Mouse (Mus musculus) R1 (cell line): ENCODE data around the gene Tlr2.
A peak's percentile ranks its signal among the peaks of the same experiment; 100 is the strongest.
"Not testable (repeated sequence)": the region's sequence is repeated elsewhere in the genome, so short reads cannot be mapped to it uniquely, and the experiment has no call there.

Experiments used
- DNase-seq: peaks from one replicate; pipeline ENCODE4 v3.0.0-alpha.2; 2018; ENCODE audit warnings: low read depth, low spot score

Gene Tlr2

DNA sequence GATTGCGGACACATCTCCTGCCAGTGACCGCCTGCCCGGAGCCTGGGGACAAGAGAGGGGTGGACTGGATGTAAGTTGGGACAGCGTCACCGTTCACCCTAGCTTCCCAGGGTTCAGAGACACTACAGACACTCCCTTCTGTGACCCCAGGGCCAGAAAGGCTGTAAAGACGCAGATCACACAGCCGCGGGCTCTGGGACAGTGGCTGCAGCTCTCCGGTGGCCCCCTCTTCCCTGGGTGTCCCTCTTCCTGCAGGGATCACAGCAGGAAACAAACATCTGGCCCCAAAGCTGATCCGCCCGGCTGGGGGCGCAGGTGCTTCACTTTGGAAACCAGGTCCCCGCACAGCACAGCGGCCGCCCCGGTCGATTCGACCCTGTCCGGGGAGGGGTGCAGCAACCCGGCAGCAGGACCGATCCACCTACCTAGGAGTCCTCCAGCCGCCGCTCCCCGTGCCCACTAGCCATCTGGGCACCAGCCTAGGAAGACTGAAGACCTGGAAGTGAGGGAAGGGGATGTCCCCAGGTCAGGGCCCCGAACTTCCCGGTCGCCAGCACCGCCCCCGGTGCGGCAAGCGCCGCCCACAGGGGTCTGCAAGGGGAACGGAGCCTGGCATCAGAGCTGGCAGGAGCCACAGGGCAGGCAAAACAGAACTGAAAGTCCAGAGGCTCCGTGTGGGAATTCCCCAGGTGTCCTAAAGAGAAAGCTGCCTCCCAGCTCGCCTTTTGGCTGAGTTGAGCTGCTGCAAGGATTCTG is at the start of gene Tlr2:
Gene Tlr2 (minus strand): TSS at position 673 of the 756 bp plus-strand sequence.
- DNase-seq: peak; percentile 68

DNA sequence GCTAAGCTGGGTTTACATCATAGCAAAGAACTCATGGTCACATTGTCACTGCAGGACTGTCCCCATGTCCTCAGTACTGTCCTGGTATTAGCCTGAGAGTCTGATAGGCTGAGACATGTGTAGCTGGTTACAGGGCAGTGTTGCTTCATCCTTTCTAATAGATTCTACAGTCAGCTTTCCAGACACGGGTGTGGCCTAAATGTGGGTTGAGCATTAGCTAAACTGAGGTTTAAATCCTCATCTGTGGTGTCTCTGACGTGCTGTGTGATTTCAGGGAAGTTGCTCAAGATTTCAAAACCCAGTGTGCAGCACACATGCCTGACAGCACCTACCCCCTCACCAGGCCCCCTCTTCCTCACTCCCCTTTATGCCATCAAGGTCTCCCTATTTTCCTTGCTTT is 43.6 kb upstream of the Tlr2 start:
- DNase-seq: no peak

DNA sequence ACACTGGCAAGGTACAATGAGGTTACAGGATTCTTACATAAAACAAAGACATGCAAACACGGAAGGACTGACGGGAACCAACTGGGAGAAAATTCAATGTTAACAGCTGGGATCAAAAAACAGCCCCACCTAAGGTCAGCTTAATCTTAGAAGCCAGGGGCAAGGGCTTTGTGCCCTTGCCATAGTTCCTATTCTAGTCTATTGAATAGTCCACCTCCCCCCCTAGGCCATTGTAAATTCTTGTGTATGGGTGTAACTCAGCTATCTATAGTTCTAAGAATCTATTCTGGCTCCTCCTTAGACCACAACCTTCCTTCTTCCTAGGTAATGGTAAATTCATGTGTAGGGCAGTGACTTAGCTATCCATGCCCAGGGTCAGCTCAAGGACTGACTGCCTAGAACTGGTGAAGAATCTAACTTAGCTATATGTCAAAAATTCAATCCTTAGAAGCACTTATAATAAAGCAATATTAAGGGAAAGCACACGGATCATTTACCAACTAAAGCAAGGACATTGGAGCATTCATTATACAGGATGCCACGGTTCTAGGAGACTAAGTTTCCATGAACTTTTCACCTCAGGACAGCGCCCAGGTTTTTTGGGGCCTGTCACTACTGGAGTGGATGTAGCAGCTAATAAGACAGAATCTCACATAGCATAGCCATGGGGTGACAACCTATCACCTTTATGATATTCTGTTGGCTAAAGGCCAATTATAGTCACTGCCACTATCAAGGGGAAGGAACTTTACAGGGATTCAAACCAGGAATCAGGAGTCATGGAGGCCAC is 37.9 kb upstream of the Tlr2 start:
- DNase-seq: peak; percentile 94

DNA sequence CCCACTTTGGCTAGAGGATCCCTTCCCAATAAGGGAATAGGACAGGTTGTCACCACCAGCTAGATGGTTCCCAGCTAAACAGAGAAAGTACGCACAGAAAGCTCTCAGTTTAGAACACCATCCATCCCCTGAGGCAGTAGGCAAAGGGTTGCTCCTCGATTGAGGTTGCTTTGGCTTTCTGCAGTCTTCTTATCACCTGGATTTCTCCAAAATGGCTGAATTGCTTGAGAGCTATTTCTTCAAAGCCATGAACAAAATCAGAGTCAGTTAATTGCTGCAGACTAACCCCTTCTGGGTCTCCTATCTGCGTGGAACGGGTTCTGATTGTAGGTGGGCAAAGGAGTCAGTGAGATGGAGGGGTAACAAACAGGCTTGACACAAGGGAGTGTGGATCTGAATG is 37.2 kb upstream of the Tlr2 start:
- peak; percentile 71 for DNase-seq

DNA sequence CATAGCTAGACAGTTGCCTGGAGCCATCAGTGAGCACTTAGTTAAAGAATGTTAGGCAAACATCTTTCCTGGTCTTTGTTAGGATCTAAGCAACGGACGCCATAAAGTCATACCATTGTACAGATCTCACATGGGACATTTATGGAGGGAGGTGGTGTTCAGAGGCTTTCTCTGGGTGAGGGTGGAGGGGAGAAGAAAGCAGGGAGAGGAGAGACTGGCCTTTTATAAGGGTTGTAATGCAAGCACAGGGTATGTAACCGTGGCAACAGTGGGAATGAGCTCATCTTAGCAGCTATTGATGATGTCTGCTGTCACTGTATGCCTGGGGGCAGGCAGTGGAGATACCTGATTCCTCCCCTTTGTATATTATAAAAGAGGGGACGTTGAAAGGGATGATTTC is 34.7 kb upstream of the Tlr2 start:
- DNase-seq: peak; percentile 67

DNA sequence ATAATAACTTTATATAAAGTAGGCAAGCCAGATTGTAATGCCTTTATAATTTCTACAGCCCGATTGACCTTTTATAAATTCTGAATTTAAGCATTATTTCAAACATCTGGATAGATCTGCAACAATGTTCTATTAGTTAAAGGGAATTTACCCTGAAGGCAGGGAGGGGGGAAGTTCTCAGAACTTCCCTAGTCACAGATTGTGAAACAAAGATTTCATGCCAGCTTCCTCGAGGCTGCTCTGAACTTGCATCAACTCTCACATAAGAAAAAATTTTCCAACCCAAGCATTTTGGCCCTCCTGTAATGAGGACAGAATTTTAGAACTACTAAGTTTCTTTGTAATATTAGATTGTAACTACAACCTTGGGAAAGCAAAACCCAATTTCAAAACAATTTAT is 33.5 kb upstream of the Tlr2 start:
- DNase-seq: not testable (repeated sequence)

DNA sequence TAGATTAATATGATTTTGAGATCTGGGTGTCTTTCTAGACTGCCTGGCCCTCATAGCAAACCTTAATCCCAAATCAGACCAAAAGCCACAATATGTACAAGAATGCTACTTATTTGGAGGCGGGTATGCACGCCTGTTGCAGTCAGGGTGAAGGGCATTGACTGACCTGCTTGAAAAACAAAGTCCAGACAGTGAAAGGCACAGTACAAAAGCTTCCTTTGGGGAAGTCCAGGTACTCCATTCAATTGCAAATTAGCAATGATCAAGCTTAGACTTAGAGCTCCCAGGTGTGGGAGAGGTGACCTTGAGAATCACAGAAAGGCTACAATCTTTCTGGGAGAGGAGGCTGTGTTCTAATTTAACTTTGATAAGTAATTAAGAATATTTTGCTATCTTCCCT is 31.3 kb upstream of the Tlr2 start:
- DNase-seq: peak; percentile 95

DNA sequence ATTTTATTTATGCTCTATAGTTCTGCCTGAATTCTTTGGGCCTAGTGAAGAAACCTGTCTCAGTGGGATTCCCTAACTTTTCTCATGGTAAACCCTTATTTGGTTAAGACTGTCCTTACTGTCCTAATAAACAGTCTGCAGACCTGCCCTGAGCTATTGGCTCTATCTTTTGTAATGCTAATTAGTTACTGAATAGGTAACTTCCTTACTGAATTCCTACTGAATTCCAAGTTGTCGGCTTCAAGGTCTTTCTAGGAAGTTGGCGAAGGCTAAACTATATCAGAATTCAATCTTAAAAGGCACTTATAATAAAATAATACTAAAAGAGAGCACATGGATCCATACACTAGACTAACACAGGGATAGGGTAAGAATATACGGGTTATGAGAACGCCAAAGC is 30.4 kb upstream of the Tlr2 start:
- peak; percentile 94 for DNase-seq

DNA sequence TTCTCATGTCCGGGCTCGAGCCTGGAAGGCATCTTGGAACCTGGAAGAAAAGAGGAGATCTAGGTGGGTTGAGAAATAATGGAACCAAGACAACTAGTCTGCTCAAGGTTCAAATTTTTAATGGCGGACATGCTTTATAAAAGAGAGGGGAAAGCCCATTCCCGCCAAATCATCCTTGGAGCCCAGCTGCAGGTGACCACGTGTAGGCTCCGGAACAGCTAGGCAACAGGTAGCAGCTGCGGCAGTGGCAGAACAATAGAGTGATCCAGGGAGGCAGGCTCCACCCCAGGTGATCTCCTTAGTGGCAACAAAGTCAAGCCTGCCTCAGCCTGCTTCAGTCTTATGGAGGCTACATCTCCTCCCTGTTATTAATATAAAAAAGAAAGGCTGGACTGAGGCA is 30.0 kb upstream of the Tlr2 start:
- DNase-seq: not testable (repeated sequence)

DNA sequence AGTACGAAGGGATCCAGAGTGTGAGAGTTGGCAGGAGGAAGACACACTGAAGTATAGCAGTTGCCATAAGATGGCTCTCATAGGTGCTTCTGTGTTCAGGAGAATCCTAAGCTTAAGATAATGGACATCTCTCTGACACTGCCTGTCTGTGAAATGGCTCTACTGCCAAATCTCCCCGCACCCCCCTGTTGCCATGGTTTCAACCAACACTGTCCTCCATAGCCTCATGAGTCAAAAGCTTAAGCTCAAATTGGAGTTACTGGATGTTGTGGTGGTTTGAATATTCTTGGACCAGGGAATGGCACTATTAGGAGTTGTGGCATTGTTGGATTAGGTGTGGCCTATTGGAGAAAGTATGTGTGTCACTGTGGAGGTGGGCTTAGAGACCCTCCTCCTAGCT is 28.2 kb upstream of the Tlr2 start:
- peak; percentile 80 for DNase-seq

DNA sequence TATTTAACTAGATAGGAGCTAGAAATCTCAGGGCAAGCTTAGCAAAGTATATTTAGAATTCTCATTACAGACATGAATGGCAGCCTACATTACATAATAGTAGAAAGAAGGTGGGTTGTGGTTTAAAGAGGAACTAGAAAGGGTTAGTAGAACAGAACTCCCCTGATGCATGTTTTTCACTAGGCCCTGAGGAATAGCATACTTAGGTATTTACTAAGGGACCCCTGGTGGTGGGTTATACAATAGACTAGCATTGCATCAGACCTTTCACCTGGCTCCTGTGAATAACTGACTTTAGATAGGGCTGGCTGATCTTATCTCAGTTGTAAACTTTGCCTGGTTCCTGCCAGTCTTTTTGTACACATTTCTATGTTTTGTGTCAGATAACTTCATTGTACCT is 25.5 kb upstream of the Tlr2 start:
- peak; percentile 70 for DNase-seq

DNA sequence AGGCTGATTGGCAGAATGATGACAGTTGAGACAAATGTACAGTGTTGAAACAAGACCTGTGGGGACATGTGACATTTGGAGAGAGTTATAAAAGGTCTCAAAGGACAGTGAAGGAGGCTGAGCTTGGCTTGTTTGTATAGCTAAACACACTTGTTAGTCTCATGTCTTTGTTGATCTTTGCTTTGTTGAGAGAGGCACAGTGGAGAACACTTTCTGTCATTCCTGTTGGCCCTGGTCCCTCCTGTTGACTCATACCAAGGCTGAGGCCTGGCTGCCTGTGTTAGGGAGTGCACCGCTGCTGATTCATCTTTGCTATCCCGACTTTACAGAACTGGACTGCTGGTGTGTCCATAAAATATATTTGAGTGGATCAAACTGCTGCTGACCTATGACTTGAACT is 23.6 kb upstream of the Tlr2 start:
- DNase-seq: no peak

DNA sequence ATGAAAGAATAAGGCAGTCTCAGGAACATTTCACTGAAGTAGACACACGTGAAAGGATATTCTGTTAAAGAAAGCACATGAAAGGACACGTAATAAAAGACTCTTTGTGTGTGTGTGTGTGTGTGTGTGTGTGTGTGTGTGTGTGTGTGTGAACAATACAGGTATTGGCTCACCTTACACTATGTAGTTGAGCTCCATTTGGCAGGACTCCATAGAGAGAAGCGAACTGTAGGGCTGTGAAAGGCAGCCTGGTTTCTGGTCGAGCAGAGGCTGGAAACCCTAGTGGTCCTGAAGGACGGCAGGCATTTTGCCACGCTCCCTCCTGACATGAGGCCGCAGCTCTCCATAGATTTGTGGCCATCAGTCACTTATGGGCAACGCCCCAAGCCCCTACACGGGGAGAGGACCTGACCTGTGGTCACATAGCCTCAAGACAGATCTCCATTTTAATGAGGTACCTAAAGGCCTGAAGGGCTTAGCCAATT is 22.5 kb upstream of the Tlr2 start:
- no peak for DNase-seq

DNA sequence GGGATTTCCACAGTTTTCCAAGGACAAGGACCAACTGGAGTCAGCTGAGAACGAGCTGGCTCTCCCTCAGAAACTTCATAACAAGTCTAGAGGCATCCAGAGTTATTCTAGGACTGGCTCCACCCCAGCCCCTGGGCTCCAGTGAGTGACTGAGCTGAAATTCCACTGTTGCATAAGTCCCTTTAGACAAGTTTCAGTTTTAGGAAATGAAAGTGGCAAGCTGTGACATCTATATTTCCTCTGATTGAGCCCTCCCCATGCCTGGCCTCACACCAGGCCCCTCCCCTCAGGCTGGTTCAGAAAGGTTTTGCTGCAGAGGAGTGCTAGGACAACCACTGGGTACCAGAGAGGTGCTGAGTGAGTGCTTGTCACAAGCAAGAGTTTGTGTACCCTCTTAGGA is 21.4 kb upstream of the Tlr2 start:
- no peak for DNase-seq

DNA sequence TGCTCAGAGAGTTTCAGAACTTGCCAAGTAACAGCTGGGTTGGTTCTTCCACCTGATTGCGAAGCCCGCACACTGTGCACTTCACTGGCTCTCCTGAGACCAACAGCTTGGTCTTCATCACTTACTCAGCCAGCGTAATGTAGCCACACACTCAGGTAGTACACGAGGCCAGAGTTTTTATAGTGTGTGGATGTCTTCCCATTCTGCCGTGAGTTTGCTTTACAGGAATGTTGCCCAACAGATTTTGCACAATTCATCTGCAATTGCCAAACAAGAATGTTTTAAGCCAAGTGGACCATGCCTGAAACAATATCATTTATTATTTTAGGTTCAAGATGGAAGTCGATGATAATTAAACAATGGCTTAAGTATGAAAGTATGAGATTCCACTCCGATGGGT is 18.0 kb upstream of the Tlr2 start:
- no peak for DNase-seq

DNA sequence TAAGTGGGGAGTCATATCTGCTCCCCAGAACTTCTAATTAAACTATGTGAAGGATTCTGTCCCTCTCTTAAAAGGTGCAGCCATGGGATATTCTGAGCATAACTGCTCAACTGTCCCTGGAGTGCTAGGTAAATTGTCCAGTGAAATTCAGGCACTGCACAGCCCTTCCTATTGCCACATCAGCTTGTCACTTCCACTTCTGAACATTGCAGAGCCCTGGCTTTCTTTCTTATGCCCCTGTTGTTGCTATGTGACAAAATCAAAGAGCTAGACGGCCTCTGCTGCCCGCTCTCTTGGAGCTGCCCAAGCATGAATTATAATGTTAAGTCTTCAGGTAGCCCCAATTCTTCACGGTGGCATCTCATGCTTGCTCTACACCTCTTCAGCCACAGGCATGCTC is 17.5 kb upstream of the Tlr2 start:
- no peak for DNase-seq

DNA sequence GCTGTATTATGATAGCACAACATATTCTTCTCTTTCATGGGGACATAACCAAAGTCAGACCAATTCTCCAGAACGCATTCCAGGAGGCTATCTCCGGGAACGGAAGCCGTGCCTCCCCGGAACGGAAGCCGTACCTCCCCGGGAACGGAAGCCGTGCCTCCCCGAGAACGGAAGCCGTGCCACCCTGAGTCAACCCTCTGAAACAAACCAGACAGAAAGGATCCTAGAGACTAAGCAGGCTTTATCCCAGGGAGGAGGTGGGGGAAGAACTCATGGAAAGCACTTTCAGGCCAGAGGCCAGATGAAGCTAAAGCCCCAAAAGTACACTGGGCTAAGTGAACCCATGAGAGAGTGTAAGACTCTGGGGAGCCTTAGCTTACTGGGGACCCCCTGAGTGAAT is 16.1 kb upstream of the Tlr2 start:
- peak; percentile 66 for DNase-seq

DNA sequence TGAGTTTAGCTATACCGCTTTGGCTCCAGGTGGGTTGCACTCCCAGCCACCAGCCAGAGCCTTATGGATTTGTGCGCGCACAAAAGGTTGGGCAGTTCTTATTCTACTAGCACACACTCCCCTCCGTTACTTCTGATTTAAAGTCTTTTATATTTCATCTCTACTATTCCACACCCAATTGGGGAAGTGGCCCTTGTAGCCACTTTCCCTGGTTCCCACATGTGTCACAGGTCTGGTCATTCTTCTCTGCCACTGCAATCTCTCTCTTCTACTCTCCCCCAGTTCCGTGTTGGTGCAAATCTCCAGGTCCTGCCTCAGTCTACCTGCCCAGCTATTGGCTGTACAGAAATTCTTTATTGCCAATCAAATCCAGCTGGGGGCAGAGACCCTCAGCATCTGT is 14.1 kb upstream of the Tlr2 start:
- no peak for DNase-seq

DNA sequence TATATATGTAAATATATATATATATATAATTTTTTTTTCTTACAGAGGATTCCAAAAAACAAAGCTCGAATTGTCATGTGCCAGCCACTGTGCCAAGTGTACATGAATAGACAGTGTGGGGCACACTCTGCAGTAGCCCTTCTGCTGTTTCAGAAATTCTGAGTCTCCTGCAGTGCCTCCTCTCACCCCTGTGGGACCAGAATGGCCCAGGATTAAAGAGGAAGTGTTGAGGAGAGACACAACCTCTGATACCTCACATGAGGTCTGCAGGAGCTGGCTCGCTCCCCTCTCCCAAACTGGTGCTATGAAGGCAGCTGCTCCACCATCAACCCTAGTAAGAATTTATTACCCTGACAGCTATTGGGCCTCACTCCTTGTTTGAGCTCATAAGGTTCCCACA is 7.8 kb upstream of the Tlr2 start:
- no peak for DNase-seq

DNA sequence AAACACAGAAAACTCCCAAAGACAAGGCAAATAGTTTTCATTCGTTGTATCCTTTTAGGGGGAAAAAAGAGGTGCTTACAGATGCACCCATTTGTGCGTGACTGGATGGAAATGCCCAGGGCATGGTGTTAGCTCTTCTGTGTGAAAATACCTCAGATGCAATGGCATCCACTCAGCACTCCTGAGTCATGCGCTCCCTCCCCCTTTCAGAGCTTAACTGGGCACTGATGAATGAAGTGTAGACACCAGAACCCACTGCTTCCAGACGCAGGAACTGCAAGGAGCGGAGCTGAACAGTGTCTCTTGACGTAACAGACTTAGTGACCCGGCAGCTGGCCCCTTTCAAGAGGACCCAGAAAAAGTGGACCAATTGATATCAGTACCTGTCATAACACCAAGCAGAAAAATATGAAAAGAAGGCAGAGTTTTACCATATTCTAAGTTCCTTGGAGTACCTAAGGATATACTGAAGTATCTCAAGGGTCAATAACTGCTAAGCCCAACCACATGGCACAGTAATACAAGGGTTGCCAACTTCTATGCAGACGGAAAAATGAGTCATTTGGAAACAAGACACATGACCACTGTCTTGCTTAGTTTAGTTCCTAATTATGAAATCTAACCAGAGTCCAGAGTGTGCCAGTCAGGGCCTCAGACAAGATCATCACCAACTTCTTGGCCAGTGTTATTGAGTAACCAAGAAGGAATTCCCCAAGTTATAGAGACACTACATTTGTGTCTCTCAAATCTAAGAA is 3.4 kb upstream of the Tlr2 start:
- DNase-seq: no peak

DNA sequence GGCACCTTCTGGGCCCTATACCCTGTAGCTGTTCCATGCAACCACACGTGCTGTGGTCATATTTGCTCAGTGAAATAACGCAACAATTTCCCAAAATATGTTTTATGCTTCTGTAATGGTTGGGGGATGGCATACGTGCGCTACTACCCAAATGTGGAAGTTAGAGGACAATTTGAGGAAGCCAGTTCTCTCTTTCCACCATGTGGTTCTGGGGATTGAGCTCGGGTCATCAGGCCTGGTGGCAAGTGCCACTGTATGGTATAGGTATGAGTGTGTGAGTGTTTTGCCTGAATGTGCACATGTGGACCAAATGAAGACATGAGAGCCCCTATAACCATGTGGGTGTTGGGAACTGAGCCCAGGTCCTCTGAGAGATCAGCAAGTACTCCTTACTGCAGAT is 2.1 kb downstream of the Tlr2 start:
- DNase-seq: no peak

DNA sequence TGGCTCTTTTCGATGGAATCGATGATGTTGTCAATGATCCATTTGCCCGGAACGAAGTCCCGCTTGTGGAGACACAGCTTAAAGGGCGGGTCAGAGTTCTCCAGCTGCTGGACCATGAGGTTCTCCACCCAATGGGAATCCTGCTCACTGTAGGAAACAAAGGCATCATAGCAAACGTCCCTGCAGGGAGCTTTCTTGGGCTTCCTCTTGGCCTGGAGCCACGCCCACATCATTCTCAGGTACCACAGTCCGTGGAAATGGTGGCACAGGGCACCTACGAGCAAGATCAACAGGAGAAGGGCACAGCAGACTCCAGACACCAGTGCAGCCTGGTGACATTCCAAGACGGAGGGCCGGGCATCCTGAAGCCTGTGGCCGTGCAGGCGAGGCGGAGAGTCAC is 4.9 kb downstream of the Tlr2 start:
- peak; percentile 62 for DNase-seq
